Mouse (Mus musculus) CH12.LX (cell line): ENCODE data around the gene Dtl. TPM values are rescaled to one million over a fixed set of nuclear protein-coding genes. Genes with fewer than 3 reads are reported as not detected.

ENCODE experiments used
- DNase-seq: peaks from one replicate; pipeline ENCODE4 v3.0.0-alpha.2; 2013; ENCODE audit errors: extremely low read depth
- H3K27ac ChIP-seq: 2 replicates; pipeline ENCODE4 v1.5.1; 2012; ENCODE audit warnings: low read depth, mild to moderate bottlenecking, control low read depth, moderate library complexity; ENCODE audit not compliant: insufficient read depth
- H3K27me3 ChIP-seq: replicated peaks from 2 replicates; pipeline ENCODE3; 2012; ENCODE audit warnings: inconsistent platforms
- H3K36me3 ChIP-seq, 2 experiments: replicated peaks in 1 of 2; 2 replicates each; pipeline versions ENCODE3 to v1.6.1; 2012; ENCODE audit warnings: inconsistent platforms in 1 of 2, low read length in 1 of 2, mild to moderate bottlenecking in 1 of 2, mixed read lengths in 1 of 2, moderate library complexity in 1 of 2; ENCODE audit not compliant: control insufficient read depth in 1 of 2, insufficient read depth in 1 of 2
- H3K4me1 ChIP-seq, 2 experiments: 2 replicates each; pipeline ENCODE4 v1.6.1; 2012; ENCODE audit warnings: inconsistent platforms in 1 of 2, moderate library complexity in 1 of 2; ENCODE audit not compliant: insufficient read depth in 2 of 2, control insufficient read depth in 1 of 2
- H3K4me2 ChIP-seq: 2 replicates; pipeline ENCODE4 v1.6.1; 2012; ENCODE audit warnings: low read depth, mild to moderate bottlenecking, control low read depth; ENCODE audit not compliant: poor library complexity, insufficient read depth, severe bottlenecking
- H3K4me3 ChIP-seq, 3 experiments: fragments of 150-350 bp in 1 of 3; sonication (generic) in 1 of 3; replicated peaks in 1 of 3; 2 replicates each; pipeline versions ENCODE3 to v1.5.1; 2011 to 2012; ENCODE audit warnings: low read depth in 2 of 3, low read length in 2 of 3, mild to moderate bottlenecking in 2 of 3, moderate library complexity in 2 of 3, control low read depth in 1 of 3, improper control_type of control experiment in 1 of 3, inconsistent platforms in 1 of 3, mixed read lengths in 1 of 3; ENCODE audit not compliant: poor library complexity in 1 of 3
- H3K79me2 ChIP-seq: replicated peaks from 2 replicates; pipeline ENCODE4 v1.6.1; 2012; ENCODE audit warnings: mild to moderate bottlenecking, moderate library complexity; ENCODE audit not compliant: control insufficient read depth, poor library complexity, insufficient read depth, severe bottlenecking; ENCODE audit errors: extremely low read depth
- H3K9ac ChIP-seq: 2 replicates; pipeline ENCODE4 v1.6.1; 2012; ENCODE audit warnings: low read depth, mild to moderate bottlenecking, control low read depth, moderate library complexity; ENCODE audit not compliant: insufficient read depth
- H3K9me3 ChIP-seq: replicated peaks from 2 replicates; pipeline ENCODE3; 2012; ENCODE audit warnings: low read length, inconsistent platforms, mixed read lengths
- BHLHE40 ChIP-seq: IDR thresholded peaks from 2 replicates; pipeline ENCODE4 v1.6.1; 2011; ENCODE audit warnings: mild to moderate bottlenecking, low read depth, low read length, improper control_type of control experiment
- CHD1 ChIP-seq: IDR thresholded peaks from 2 replicates; pipeline ENCODE4 v1.6.1; 2012; ENCODE audit warnings: low read depth, low read length, improper control_type of control experiment, inconsistent platforms
- CTCF ChIP-seq, 2 experiments: IDR thresholded peaks in 1 of 2; conservative IDR thresholded peaks in 1 of 2; 2 replicates each; pipeline ENCODE4 v1.5.1; 2011 to 2012; ENCODE audit warnings: low read depth in 2 of 2, low read length in 2 of 2, improper control_type of control experiment in 1 of 2, inconsistent platforms in 1 of 2, mild to moderate bottlenecking in 1 of 2, moderate library complexity in 1 of 2
- E2F4 ChIP-seq: IDR thresholded peaks from 2 replicates; pipeline ENCODE4 v1.6.1; 2011; ENCODE audit warnings: low read depth, low read length, improper control_type of control experiment; ENCODE audit not compliant: insufficient replicate concordance
- ETS1 ChIP-seq: conservative IDR thresholded peaks from 2 replicates; pipeline ENCODE4 v1.6.1; 2012; ENCODE audit warnings: low read depth, mild to moderate bottlenecking, inconsistent platforms, low read length, improper control_type of control experiment, moderate library complexity
- HCFC1 ChIP-seq: IDR thresholded peaks from 2 replicates; pipeline ENCODE4 v1.6.1; 2012; ENCODE audit warnings: low read depth, mild to moderate bottlenecking, inconsistent platforms, low read length, improper control_type of control experiment
- IRF4 ChIP-seq: IDR thresholded peaks from 2 replicates; pipeline ENCODE4 v1.6.1; 2014; ENCODE audit warnings: low read depth, mild to moderate bottlenecking, inconsistent platforms, low read length, improper control_type of control experiment
- JUN ChIP-seq: IDR thresholded peaks from 2 replicates; pipeline ENCODE4 v1.6.1; 2011; ENCODE audit warnings: low read depth, mild to moderate bottlenecking, low read length, improper control_type of control experiment, moderate library complexity; ENCODE audit not compliant: insufficient read depth
- KAT2A ChIP-seq: IDR thresholded peaks from 2 replicates; pipeline ENCODE4 v1.6.1; 2012; ENCODE audit warnings: low read length, improper control_type of control experiment, inconsistent platforms; ENCODE audit not compliant: insufficient replicate concordance
- MAFK ChIP-seq: IDR thresholded peaks from 2 replicates; pipeline ENCODE4 v1.6.1; 2011; ENCODE audit warnings: low read length, improper control_type of control experiment; ENCODE audit not compliant: insufficient replicate concordance
- MAX ChIP-seq: IDR thresholded peaks from 2 replicates; pipeline ENCODE4 v1.6.1; 2011; ENCODE audit warnings: low read length, improper control_type of control experiment
- MXI1 ChIP-seq: IDR thresholded peaks from 2 replicates; pipeline ENCODE4 v1.6.1; 2011; ENCODE audit warnings: mild to moderate bottlenecking, low read depth, low read length, improper control_type of control experiment
- MYC ChIP-seq: IDR thresholded peaks from 2 replicates; pipeline ENCODE4 v1.6.1; 2011; ENCODE audit warnings: low read depth, mild to moderate bottlenecking, improper control_type of control experiment, low read length
- NELFE ChIP-seq: IDR thresholded peaks from 2 replicates; pipeline ENCODE4 v1.6.1; 2011; ENCODE audit warnings: low read depth, low read length, improper control_type of control experiment
- NRF1 ChIP-seq: IDR thresholded peaks from 2 replicates; pipeline ENCODE4 v1.6.1; 2014; ENCODE audit warnings: low read depth, mild to moderate bottlenecking, inconsistent platforms, low read length, improper control_type of control experiment, moderate library complexity
- PAX5 ChIP-seq: IDR thresholded peaks from 2 replicates; pipeline ENCODE4 v1.6.1; 2012; ENCODE audit warnings: low read length, inconsistent platforms, mixed read lengths
- SIN3A ChIP-seq: IDR thresholded peaks from 2 replicates; pipeline ENCODE4 v1.6.1; 2012; ENCODE audit warnings: low read length, improper control_type of control experiment, inconsistent platforms
- SMC3 ChIP-seq: IDR thresholded peaks from 2 replicates; pipeline ENCODE4 v1.6.1; 2011; ENCODE audit warnings: low read depth, low read length, improper control_type of control experiment
- UBTF ChIP-seq: IDR thresholded peaks from 2 replicates; pipeline ENCODE4 v1.6.1; 2012; ENCODE audit warnings: low read depth, mild to moderate bottlenecking, inconsistent platforms, low read length, improper control_type of control experiment, moderate library complexity
- USF2 ChIP-seq: conservative IDR thresholded peaks from 2 replicates; pipeline ENCODE4 v1.6.1; 2011; ENCODE audit warnings: low read depth, low read length, improper control_type of control experiment
- ZC3H11A ChIP-seq: IDR thresholded peaks from 2 replicates; pipeline ENCODE4 v1.6.1; 2012; ENCODE audit warnings: low read depth, mild to moderate bottlenecking, inconsistent platforms, low read length, improper control_type of control experiment
- ZMIZ1 ChIP-seq: IDR thresholded peaks from 2 replicates; pipeline ENCODE4 v1.6.1; 2012; ENCODE audit warnings: low read depth, mild to moderate bottlenecking, inconsistent platforms, low read length, improper control_type of control experiment
- ZNF384 ChIP-seq: IDR thresholded peaks from 2 replicates; pipeline ENCODE4 v1.6.1; 2012; ENCODE audit warnings: low read depth, low read length, improper control_type of control experiment, inconsistent platforms
- dilution Hi-C: fragments of 300-500 bp; cut with MboI; formaldehyde crosslinking; loops from 2 replicates; pipeline ENCODE4 v1.14.3; 2020; ENCODE audit warnings: low sequenced_read_pairs; ENCODE audit not compliant: extremely low pct_unique_long_range_greater_than_20kb, extremely low pct_ligation_motif_present
- in situ Hi-C: fragments of 300-500 bp; cut with MboI; formaldehyde crosslinking; loops from 3 replicates; pipeline ENCODE4 v1.14.3; 2019; ENCODE audit warnings: low sequenced_read_pairs, low pct_ligation_motif_present, low pct_unique_long_range_greater_than_20kb, mixed read lengths
- polyA plus RNA-seq: library from polyadenylated mRNA; unstranded; fragments of >175 nt; gene quantifications from 2 replicates; pipeline ENCODE4 v1.2.1, GENCODE M21; 2012; ENCODE audit warnings: low read depth; ENCODE audit not compliant: insufficient read length
- total RNA-seq, 2 experiments: library from RNA; depleted of rRNA; stranded (reverse); fragments of 300-350 nt in 1 of 2; fragments of >200 nt in 1 of 2; gene quantifications; 2 replicates each; pipeline ENCODE4 v1.2.3; 2012 to 2014

Gene Dtl
- total and polyA plus RNA-seq, 3 experiments, result 31.8 to 65.2 (median 37.9) TPM

GRCm38 (mm10) chr1:191520194-191520593 is 55.1 kb downstream of the Dtl start:
- DNase-seq, result no peak
- TF ChIP-seq HCFC1, result no peak
- TF ChIP-seq ZC3H11A, result no peak
- TF ChIP-seq ZMIZ1, result no peak
- no peak for TF ChIP-seq PAX5
- TF ChIP-seq SIN3A, result no peak
- no peak for TF ChIP-seq USF2
- no peak for TF ChIP-seq E2F4
- no peak for TF ChIP-seq KAT2A
- no peak for TF ChIP-seq MAX
- TF ChIP-seq BHLHE40, result no peak
- TF ChIP-seq SMC3, result no peak
- TF ChIP-seq JUN, result no peak
- TF ChIP-seq ETS1, result no peak
- no peak for TF ChIP-seq ZNF384
- TF ChIP-seq NELFE, result no peak
- TF ChIP-seq IRF4, result no peak
- no peak for TF ChIP-seq MAFK
- no peak for TF ChIP-seq MYC
- TF ChIP-seq CHD1, result no peak
- TF ChIP-seq, all 38 proteins: peak for 0
- Histone ChIP-seq H3K4me1 (no peaks in the 10 kb centered on the region), H3K27ac (no peak overlapping the region), H3K4me2 (no peak overlapping the region), H3K9me3 (no peaks in the 10 kb centered on the region), H3K27me3 (no peaks in the 10 kb centered on the region), H3K9ac (no peak overlapping the region), H3K4me3 (no peak overlapping the region), H3K36me3 (no peaks in the 10 kb centered on the region), H3K79me2 (no peaks in the 10 kb centered on the region)
- in situ Hi-C loops, result no loop called here
- dilution Hi-C loops, result no loop called here

- Histone ChIP-seq H3K4me1 (no peaks in the 10 kb centered on the region), H3K9ac (no peak overlapping the region), H3K9me3 (no peaks in the 10 kb centered on the region), H3K79me2 (no peaks in the 10 kb centered on the region), H3K27ac (no peak overlapping the region), H3K36me3 (no peaks in the 10 kb centered on the region), H3K27me3 (no peaks in the 10 kb centered on the region), H3K4me3 (no peak overlapping the region), H3K4me2 (no peak overlapping the region)
- in situ Hi-C loops (no loop called here), dilution Hi-C loops (no loop called here)
- TF ChIP-seq UBTF (no peak), CTCF (conservative IDR thresholded peaks at IDR 0.05 in 1 of 2, IDR thresholded peaks at IDR 0.05 in 1 of 2; ENCODE audit: low read depth in 2 of 2, low read length in 2 of 2) (no peak), KAT2A (no peak), SIN3A (no peak), NRF1 (no peak), MYC (no peak), MXI1 (no peak)
- DNase-seq, result no peak
These were observed 55.8 kb downstream of the Dtl start for GRCm38 (mm10) chr1:191519329-191520066.
